In genomic region chr12:31143266-31143665, GRCm38 (mm10) we compare ENCODE assay signal across 27 mouse cellular contexts.
DNase-seq lines count a peak whose midpoint lies in the region; ATAC-seq and TF ChIP-seq lines count a peak whose summit lies in the region.
"Had no signal": no experiment of that assay in that cellular context is flagged by ENCODE, and none has a peak within 500 bp of the region (broad histone marks: within the 10 kb centered on the region; RNA-seq: fewer than 3 reads in every experiment).

No protein-coding gene starts in this region.

- peak; percentile 33; the same call in 1 of the 2 replicates for TF ChIP-seq EP300 in lung, postnatal 0 days (IDR thresholded peaks at IDR 0.05)

- no peak for TF ChIP-seq CTCF in lung, postnatal 0 days (IDR thresholded peaks at IDR 0.05)
- no peak for TF ChIP-seq CTCF in cerebellum, adult 2 months (IDR thresholded peaks at IDR 0.05; ENCODE audit: borderline replicate concordance, insufficient read depth, low read depth, low read length)

- no peak overlapping the region for H3K4me3 ChIP-seq in lung, postnatal 0 days (ENCODE audit: low read depth, low read length)
- H3K4me3 ChIP-seq in cerebellum, adult 2 months (replicated peaks; ENCODE audit: insufficient read depth, low read depth, low read length), result no peak overlapping the region
- H3K4me3 ChIP-seq: forebrain, embryonic 10.5 days; forebrain, embryonic 13.5 days; heart, embryonic 10.5 days; heart, embryonic 15.5 days; hindbrain, embryonic 10.5 days; hindbrain, embryonic 13.5 days; intestine, embryonic 15.5 days had no signal

- intact Hi-C loops in heart, postnatal 10 days (cut with DNase I), result no loop called here

- ATAC-seq in lung, postnatal 0 days, result no peak
- ATAC-seq: forebrain, embryonic 13.5 days; forebrain, embryonic 16.5 days; hindbrain, embryonic 16.5 days; intestine, embryonic 15.5 days; Patski had no signal

- DNase-seq in heart, adult 11 months, result peak; percentile 97
- DNase-seq in heart, postnatal 10 days, result no peak
- DNase-seq in heart, adult 9 months (ENCODE audit: low spot score in 2 of 2), result peak; percentile 52 to 79
- no peak for DNase-seq in heart, postnatal 4 days
- DNase-seq in lung, postnatal 0 days (ENCODE audit: low spot score), result no peak
- DNase-seq in lung, postnatal 14 days, result no peak
- DNase-seq in cerebellum, adult 2 months, result no peak
- DNase-seq: adrenal gland, postnatal 14 days; B cell, adult 2 months; cerebellum, adult 11-12 months; cerebellum, adult 9-10 months; cerebellum, postnatal 14 days; gastrocnemius, postnatal 14 days; kidney, adult 11 months; kidney, adult 8-10 months had no signal

- H3K27ac ChIP-seq in lung, postnatal 0 days (ENCODE audit: low read length), result no peak overlapping the region
- H3K27ac ChIP-seq in cerebellum, adult 2 months (ENCODE audit: insufficient read depth, low read length), result no peak overlapping the region
- H3K27ac ChIP-seq: forebrain, embryonic 10.5 days; forebrain, embryonic 13.5 days; heart, embryonic 10.5 days; heart, embryonic 15.5 days; hindbrain, embryonic 10.5 days; hindbrain, embryonic 13.5 days; intestine, embryonic 15.5 days had no signal

- WGBS in lung, postnatal 0 days, result 68% methylated on average over 6 of the region's 6 CpGs
- 82% methylated on average over 6 of the region's 6 CpGs for WGBS in cerebellum, adult 2 months

- H3K4me2 ChIP-seq in lung, postnatal 0 days (replicated peaks; ENCODE audit: low read depth, low read length), result no peak overlapping the region
- H3K4me2 ChIP-seq: forebrain, embryonic 13.5 days; heart, embryonic 15.5 days; hindbrain, embryonic 13.5 days; intestine, embryonic 15.5 days had no signal

- H3K4me1 ChIP-seq in lung, postnatal 0 days (ENCODE audit: insufficient read depth, low read depth, low read length), result peaks cover 8% of the 10 kb centered on the region; the same call in 1 of the 2 replicates
- no peaks in the 10 kb centered on the region for H3K4me1 ChIP-seq in cerebellum, adult 2 months (ENCODE audit: control insufficient read depth, insufficient read depth, low read length)
- H3K4me1 ChIP-seq: forebrain, embryonic 13.5 days; hindbrain, embryonic 13.5 days; intestine, embryonic 15.5 days had no signal

- no peaks in the 10 kb centered on the region; the same call in 1 of the 2 replicates for H3K27me3 ChIP-seq in lung, postnatal 0 days (replicated peaks; ENCODE audit: insufficient read depth, low read length)
- no peaks in the 10 kb centered on the region for H3K27me3 ChIP-seq in cerebellum, adult 2 months (ENCODE audit: control insufficient read depth, insufficient read depth, low read length)
- H3K27me3 ChIP-seq: CH12.LX; forebrain, embryonic 13.5 days; heart, embryonic 15.5 days; hindbrain, embryonic 13.5 days; intestine, embryonic 15.5 days; Patski had no signal

- TF ChIP-seq POLR2A in cerebellum, adult 2 months (IDR thresholded peaks at IDR 0.05; ENCODE audit: borderline replicate concordance, insufficient read depth, low read length), result no peak

- no peaks in the 10 kb centered on the region for H3K36me3 ChIP-seq in lung, postnatal 0 days (ENCODE audit: insufficient read depth, low read length)
- H3K36me3 ChIP-seq: forebrain, embryonic 10.5 days; G1E; heart, embryonic 10.5 days; heart, embryonic 15.5 days; hindbrain, embryonic 10.5 days; hindbrain, embryonic 13.5 days; intestine, embryonic 15.5 days had no signal

- H3K9me3 ChIP-seq in lung, postnatal 0 days (ENCODE audit: low read length), result no peaks in the 10 kb centered on the region
- H3K9me3 ChIP-seq: forebrain, embryonic 10.5 days; forebrain, embryonic 13.5 days; G1E; heart, embryonic 10.5 days; heart, embryonic 15.5 days; hindbrain, embryonic 10.5 days; hindbrain, embryonic 13.5 days; intestine, embryonic 15.5 days had no signal

- no peak overlapping the region for H3K9ac ChIP-seq in lung, postnatal 0 days (replicated peaks; ENCODE audit: low read depth)
- H3K9ac ChIP-seq: forebrain, embryonic 13.5 days; heart, embryonic 15.5 days; hindbrain, embryonic 13.5 days; intestine, embryonic 15.5 days had no signal

Comparison
In these comparisons a context has a peak if more than half of its experiments do, and no peak if none do; other contexts are left out.
1. DNase-seq: peak in heart, adult 11 months (single experiment) and heart, adult 9 months (2 of 2); none in heart, postnatal 10 days (0 of 2), heart, postnatal 4 days (single experiment), lung, postnatal 0 days (single experiment), lung, postnatal 14 days (single experiment) and cerebellum, adult 2 months (0 of 2).